Mouse (Mus musculus) cerebellum, adult 8-10 months (tissue): ENCODE measurements around the gene Ggct.

Experiments
- DNase-seq: peaks from one replicate; pipeline ENCODE4 v3.0.0; 2022

Ggct gene

DNA sequence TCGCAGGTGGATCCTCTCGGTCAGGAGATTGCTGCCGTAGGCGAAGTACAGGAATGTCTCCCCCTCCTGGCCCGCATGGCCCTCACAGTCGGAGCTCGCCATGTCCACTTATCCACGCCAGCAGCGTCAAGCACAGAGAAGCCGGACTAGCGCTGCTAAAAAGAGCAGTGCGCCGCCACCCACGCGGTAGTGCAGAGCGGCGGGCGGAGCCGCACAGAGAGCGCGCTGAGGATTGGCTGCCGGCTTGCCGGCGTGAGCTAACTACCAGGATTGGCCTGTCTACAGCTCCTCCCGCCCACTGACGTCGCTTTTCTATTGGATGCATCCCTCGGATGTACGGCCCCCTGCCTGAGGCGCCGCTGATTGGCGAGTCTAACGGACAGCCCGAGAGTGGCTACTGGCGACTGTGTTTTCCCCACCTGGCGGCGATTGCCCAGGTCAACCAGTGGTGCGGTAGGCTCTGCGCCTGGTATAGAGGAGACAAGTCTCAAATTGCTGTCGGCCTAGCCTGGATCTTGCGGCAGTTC, at the start of gene Ggct:
Gene Ggct (minus strand): TSS at position 217 of the 527 bp plus-strand sequence.
- peak; percentile 95 for DNase-seq

DNA sequence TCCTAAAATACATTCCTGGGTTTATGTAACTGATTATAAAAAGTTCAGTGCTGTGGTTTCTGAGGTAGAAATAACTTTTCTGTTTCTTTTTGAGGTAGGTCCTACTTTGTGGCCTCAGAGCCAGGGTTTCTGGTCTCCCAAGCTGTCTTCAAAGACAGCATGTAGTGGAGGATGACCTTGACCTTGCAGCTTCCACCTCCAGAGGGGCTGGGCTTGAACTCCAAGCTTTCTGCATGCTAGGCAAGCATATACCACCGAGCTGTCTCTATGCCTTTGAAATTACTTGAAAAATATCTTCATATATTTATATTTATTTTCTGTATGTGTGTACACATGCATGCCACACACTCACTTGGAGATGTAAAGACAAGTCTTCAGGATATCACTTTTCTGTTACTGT, 47.3 kb upstream of the Ggct start:
- DNase-seq = no peak

DNA sequence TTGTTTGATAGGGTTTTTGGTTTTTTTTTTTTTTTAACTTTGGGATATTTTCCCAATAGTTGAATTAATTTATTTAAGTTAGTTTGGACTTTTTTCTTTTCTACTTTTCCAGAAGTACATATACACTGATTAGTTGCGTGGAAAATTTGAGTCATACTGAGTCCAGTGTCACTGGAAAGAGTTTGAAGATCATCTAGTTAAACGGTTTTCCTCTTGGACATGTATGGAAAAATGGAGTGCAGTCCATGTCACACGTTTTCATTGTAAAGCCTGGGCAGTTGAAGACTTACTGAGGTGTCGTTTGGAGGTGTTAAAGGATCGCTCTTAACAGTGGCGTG, 46.7 kb upstream of the Ggct start:
- DNase-seq = no peak

DNA sequence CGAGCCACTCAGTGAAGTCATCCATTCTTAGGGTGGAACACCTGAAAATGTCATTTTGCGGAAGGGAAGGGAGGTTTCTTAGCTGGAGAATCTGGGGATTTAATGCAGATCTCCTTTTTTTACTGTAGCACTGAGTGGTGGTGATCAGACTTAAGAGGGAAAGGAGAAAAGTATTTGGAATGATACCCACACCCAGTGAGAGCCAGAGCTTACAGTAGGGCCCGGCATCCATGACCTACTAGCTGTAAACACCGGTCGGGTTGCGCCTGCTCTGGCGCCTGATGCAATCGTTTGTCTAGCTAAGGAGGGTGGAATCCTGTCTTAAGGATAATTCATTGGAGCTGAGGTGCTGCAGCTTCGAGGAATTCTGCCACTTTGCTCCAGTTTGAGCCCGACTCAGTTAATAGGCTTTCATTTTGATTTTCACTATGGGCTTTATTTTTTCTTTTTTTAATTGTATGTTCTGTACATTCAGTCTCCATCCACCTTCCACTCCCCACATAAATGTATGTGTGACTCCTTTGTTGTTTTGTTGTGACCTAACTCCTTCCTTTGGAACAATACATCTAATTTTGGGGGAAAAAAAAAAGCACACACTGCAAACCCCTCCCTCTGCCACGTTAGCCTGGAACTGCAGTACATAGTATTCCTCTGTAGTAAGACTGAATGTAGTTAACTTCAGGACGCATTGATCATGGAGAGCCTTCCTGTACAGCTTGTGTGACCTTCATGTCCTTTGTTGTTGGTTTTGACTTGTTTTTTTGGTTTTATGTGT, 46.1 kb upstream of the Ggct start:
- DNase-seq = peak; percentile 12

DNA sequence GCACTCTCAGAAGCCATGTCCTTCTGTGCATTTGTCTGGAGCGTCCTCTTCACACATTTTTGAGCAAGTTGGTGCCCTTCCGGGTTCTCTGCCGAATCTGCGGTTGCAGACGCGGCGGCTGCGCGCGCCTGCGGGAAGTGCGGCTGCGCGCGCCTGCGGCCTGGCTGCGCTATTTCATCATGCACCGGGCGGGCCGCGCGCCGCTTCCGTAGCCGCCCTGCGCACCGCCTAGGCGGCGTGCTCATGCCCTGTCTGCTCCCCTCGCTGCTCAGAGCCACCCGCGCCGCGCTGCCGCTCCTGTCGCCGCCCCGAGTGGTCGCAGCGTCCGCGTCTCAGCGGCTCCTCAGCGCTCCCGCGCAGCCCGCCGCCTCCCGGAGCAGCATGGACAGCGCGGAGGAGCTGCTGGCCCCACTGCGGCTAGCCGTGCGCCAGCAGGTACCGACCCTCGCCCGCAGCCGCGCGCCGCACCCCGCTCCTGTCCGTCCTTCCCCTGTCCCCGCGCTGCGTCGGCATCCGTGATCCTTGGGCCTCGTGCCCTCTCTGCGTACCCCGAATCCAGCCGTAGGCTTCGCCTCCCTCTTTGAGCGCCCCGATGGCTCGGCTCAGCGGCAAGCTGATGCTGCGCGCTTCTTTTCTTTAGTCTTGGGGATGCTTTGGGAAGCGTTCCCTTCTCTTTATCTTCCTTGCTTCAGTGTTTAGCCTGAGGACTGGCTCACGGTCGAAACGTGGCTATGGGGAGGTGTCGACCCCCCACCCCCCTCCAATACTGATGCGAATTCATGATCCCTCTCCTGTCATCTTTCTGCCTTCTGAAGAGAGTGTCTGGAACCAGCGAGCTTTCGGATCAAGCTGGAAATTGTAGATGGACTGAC, 45.3 kb upstream of the Ggct start, which contains the start of gene Gars:
Gene Gars (plus strand): TSS at position 209 of the 872 bp plus-strand sequence.
- DNase-seq = peak; percentile 85

DNA sequence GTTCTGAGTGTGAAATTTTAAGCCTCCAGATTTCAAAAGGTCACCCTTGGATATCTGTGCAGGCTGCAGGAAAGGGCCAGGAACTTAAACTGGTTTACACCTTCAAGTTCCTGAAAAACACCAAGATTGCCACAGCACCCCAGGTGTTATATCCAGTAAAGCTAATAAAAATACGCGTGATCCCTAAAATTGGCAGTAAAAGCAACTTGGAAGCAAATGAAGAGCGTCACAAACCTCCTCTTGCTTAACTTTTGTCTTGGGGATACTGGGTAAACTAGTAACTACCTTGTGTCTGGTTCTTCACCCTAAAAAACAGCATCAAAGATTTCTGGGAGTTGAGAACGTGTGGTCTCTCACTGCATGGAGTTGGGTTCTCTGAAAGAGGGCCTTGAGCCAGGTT, 44.0 kb upstream of the Ggct start:
- DNase-seq = no peak

DNA sequence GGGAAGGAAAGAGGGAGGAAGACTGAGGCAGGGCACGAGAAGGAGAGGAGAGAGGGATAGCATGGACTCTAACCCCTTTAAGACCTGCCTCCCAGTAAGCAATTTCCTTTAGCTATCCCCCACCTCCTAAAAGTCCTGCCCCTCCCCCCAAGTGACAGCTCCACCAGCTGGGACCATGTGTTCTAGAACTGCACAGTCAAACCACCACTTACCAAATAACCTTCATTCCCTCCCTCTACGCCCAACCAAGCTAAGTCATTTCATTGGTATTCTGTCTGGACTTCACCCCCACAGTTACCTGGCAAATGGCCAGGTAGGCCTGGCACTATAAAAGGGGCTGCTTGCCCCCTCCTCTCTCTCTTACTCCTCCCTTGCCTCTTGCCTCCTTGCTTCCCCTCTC, 34.9 kb upstream of the Ggct start:
- DNase-seq = no peak

DNA sequence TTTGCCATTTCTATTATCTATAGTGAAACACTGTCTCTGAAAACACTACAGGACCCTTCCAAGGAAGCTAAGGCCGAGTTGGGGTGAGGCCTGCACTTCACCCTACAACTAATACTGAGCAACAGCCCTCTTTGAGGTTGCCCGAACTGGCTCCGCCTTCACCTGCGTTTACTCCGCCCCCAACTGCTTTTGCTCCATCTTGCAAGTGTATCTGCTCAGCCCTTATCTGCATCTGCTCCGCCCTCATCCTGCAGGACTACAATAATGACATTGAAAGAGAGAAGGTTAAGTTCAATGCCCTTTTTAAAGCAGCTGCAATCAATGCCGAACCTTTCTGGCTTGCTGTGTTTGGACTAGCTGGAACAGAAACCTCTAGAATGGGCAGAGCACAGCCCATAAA, 29.1 kb upstream of the Ggct start:
- DNase-seq = no peak

DNA sequence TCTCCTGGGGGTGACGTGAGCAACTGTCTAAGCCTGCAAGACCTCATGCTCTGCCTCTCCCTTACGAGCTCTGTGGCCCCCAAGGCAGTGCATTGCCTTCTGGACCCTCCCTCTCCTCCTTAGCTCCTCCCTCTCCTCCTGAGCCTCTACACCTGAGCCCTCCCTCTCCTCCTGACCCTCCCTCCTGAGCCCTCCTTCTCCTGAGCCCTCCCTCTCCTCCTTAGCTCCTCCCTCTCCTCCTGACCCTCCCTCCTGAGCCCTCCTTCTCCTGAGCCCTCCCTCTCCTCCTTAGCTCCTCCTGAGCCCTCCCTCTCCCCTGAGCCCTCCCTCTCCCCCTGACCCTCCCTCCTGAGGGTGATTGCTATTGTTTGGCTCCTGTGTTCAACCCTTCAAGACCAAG, 25.7 kb upstream of the Ggct start:
- no peak for DNase-seq

DNA sequence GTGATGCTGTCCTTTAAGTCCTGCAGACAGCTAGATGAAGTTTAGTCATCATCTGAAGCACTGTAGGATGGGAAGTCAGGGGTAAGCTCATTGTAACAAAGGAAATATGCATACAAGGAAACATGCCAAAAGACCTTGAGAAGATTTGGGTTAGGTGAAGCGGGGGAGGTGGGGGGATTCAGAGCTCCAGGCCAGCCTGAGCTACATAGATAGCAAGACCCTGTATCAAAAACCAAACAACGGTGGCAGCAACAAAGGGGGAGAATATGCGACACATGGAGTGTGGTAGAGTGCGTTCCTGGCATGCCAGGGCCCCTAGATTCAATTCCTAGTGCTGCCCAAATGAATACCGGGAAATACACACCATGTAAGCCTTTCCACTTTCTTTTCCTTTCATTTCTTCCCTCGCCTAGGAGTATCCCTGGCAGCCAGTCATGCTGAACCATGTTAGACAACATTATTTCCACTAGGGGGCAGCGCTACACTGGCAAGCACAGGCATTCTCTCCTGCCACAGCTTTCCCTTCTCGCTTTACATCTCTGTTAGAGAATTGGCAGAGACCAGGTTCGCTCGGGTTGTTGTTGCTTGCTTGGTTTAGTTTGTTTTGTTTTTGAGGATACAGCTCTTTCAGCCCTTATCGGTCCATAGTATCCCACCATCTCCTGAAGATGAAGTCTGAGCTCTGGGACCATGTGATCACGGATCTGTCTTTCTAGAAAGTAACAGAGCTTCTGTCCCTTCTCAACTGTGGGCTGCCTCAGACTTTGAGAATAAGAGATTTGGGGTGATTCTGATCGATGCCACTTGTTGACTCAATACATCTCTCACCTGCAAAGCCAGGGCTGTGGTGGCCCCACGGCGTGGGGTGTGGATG, 24.2 kb upstream of the Ggct start:
- peak; percentile 56 for DNase-seq

DNA sequence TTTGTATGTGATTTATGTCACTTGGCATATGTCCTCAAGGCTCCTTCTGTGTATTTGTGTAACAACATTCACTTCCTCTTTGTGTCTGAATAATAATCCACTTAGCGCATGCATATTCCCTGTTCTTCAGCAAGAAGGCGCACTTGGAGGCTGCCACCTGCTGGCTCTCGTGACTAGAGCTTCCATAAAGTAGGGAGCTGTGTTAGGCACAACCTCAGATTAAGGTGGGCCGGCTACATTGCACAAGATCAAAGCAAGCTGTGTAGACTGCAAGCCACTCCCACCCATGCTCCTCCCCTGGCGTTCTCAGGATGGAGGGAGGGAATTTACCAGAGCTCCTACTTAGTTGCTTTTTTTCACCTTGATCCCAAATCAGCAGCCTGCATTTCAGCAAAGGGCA, 23.5 kb upstream of the Ggct start:
- no peak for DNase-seq

DNA sequence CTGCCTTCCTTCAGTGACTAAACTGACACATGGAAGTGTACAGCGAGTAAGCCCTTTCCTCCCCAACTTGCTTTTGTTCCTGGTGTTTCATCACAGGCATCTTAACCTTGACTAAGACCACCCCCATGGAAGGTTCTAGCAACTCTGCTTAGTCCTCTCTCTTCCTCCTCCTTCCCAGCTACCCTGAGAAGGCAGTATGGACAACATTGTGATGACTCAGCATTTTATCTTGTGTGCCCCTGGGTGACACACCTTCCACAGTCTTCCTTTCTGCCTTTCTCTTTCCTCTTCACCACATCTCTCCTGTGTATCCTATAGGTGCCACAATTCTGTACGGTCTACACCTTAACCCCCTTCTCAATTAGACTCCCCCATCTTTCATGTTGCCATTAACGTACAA, 21.4 kb upstream of the Ggct start:
- no peak for DNase-seq

DNA sequence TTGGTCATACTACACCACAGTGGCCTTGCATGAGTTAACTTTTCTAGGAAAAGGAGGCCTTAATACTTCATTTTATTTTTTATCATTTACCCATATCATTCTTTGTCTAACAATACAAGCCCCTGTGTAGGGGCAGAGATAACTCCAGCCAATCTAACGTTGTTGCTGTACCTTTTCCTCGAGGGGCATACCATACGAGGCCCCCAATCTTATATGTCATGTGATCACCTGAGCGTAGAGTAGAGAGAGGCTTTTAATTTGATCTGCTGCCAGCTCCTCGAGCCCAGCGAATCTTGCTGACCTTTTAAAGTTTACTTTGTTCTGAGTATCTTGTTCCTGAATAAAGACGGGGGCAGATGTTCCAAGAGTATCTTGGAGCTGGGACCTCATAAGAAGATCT, 19.8 kb upstream of the Ggct start:
- no peak for DNase-seq

DNA sequence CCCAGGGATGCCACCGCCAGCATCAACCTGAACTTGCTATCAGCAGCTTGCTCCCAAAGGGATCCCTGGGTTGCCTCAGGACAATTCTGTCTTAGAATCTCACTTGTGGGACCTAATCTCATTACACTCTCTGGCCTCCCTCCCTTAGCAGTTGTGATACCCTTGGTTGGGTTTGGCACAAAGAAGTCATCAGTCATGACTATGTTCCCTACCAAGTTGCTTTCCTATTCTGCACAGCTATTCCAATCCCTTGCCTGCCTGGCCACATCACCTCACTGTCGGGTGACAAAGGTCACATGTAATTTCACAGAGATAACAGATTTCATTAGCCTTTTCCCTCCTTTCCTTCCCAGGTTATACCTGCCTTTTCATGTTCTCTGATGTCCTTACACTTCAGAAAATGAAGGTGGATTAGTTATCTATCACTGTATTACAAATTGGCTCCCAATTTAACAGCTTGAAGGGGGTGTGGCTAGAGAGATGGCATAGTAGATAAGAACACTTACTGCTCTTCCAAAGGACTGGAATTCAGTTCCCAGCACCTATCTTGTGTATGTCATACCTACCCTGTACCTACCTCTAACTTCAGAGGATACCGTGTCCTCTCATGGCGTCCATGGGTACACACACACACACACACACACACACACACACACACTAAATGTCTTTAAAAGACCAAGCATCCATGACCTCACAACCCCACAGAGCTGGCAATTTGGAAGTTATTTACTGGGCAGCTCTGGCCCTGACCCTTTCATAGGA, 17.8 kb upstream of the Ggct start:
- DNase-seq = no peak

DNA sequence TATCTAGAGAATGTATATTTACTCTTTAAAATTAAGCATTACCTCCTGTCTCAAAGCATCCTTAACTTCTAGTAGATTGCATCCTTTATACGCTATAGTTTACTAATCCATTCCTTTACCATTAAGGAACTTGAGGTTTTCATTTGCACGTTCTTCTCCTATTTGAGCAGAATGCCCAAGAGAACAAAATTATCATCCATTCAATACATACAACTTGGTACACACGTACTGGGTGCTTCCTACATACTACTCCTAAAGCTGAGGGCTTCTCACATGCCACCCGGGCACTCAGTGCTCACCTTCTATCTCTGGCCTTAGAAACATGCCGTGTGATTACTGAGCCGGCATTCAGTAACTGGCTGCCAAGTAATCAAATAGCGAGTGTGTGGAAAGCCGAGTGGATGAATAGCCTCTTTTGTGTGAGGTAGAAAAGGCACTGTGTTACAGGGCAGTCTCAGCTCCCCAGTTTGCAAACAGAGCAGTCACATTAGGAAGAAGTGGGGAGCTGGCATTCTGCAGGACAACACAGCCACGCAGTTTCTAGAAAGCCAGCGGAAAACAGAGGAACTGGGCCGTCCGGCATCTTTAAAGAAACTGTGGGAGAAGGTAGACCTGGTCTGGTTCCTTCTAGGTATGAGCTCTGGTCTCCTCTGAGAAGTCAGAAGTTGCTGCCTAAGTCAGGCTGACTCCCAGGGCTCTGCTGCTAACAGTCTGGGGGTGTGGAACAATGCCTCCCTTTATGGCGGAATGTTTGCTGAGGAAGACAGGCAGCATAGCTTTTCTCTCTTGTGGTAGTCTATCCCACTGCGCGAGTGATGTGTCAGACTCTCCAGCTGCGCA, 16.9 kb upstream of the Ggct start:
- DNase-seq = no peak

DNA sequence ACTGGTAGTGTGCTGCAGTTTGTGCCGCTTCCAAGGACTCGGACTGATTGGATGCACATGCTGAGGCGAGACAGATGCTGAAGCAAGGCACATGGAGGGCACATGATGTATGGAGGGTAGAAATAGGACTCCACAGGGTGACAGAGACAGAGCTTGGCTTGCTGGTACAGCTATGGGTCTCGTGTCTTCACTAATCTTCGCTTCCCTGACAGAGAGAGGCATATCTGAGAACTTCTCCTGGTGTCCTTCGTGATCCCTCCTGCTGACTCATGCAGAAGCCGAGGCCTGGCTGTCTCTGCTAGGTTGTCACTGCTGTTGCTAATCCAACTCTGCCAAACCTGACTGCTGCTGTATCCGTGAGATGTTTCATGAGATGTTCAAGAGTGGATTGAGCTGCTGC, 15.7 kb upstream of the Ggct start:
- no peak for DNase-seq

DNA sequence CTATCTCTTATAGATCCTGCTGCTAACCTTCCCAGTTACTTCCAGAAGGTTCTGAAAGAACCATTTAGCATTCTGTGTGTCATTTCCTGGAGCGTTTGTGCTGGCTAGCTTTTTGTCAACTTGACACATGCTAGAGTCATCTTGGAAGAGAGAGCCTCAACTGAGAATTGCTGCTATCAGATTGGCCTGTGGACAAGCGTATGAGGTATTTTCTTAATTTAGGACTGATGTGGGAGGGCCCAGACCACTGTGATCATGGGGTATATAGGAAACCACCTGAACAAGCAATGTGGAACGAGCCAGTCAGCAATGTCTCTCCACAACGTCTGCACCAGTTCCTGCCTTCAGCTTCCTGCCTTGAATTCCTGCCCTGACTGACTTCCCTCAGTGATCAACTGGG, 10.8 kb upstream of the Ggct start:
- no peak for DNase-seq

DNA sequence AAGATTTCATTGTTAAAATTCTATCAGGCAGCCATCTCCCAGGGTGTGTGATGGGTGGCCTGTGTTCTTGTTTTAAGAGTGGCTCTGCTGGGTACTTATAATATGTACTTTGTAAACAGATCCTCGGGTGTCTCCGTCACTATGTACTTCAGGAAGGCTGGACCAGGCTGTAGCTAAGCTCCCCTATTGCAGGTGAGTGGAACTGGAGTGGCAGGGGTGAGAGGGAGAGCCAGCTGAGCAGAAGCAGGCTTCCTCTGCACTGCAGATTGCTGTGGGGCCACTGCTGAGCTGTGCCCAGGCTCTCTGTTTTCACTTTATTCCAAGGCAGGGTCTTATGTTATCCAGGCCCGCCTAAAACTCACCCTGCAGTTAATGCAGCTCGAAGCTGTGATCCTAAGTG, 9.7 kb upstream of the Ggct start:
- DNase-seq = no peak

DNA sequence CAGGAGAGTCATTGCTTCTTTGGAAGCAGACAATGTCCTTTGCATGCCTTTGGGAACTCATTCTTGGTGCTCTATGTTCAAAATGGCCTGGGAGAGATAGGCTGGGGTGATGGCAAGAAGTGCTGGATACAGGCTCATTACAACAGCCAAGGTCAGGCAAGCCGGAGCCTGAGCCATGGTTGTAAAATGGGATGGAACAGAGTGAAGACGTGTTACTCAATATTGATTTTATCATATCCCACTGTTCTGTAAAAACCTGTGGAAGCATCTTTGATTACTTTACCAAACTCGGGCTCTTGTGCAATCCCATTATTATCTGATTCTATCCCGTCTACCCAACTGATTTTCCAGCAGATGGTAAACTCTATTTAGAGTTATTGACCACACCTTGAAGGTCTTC, 8.6 kb upstream of the Ggct start:
- no peak for DNase-seq

DNA sequence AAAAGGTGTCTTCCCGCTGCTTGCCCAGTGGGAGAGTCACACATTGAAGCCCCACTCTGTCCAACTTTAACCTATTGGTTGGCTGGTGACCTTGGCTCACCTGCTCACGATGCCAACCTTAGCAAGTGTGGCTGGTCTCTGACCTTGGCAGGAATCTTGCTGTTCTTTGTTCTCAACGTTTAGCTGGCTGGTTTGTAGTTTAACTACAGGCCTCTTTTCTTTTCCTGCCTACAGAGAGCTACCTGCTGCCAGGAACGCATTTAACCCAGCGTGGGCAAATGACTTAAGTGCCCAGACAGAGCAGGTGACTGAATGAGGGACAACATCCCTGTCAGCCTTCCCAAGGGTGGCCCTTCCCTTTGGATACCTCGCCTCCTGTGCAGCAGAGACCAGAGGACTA, 5.0 kb upstream of the Ggct start:
- DNase-seq = no peak

DNA sequence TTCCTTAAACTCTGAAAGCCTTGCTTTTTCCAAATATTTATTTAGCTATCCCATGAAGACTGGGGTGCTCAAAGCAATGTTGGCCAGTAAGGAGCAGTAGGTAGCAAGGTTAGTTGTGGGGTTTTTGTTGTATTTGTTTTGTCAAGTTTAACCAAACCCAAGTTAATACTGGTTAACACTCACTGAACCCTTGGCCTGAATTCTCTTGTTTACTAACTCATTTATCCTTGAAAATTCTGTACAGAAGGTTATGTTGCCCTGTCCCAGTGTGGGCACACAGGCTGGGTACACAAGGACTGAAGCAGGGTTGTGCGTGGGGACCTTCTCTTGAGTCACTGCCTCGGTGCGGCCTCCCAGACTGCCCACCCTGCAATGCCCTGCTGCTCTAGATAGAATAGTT, 3.6 kb upstream of the Ggct start:
- no peak for DNase-seq
